Mouse (Mus musculus) myocyte (in vitro differentiated cells): ENCODE data around the gene Kcna3.

Source experiments
- CEBPB ChIP-seq: IDR thresholded peaks from 2 replicates; pipeline ENCODE4 v1.6.1; 2011; ENCODE audit warnings: mild to moderate bottlenecking, moderate library complexity; ENCODE audit not compliant: poor library complexity, insufficient read depth, severe bottlenecking
- E2F4 ChIP-seq: IDR thresholded peaks from one replicate; pipeline ENCODE4 v1.6.1; 2011; ENCODE audit warnings: mild to moderate bottlenecking, control low read depth, moderate library complexity; ENCODE audit not compliant: insufficient read depth
- MAX ChIP-seq: IDR thresholded peaks from one replicate; pipeline ENCODE4 v1.6.1; 2011; ENCODE audit warnings: low read depth, mild to moderate bottlenecking, control low read depth
- MYOD1 ChIP-seq, 3 experiments: IDR thresholded peaks; one replicate each; pipeline ENCODE4 v1.6.1; 2011; ENCODE audit warnings: control low read depth in 2 of 3, low read depth in 2 of 3, mild to moderate bottlenecking in 2 of 3, moderate library complexity in 1 of 3; ENCODE audit not compliant: insufficient read length in 2 of 3, control insufficient read depth in 1 of 3
- POLR2A ChIP-seq: IDR thresholded peaks from one replicate; pipeline ENCODE4 v1.6.1; 2011; ENCODE audit warnings: low read depth, mild to moderate bottlenecking, control low read depth, moderate library complexity; ENCODE audit not compliant: insufficient read length
- POLR2AphosphoS2 ChIP-seq: IDR thresholded peaks from one replicate; pipeline ENCODE4 v1.6.1; 2011; ENCODE audit warnings: low read depth, control low read depth; ENCODE audit not compliant: insufficient read length
- REST ChIP-seq: IDR thresholded peaks from one replicate; pipeline ENCODE4 v1.6.1; 2011; ENCODE audit warnings: mild to moderate bottlenecking, control low read depth, moderate library complexity; ENCODE audit not compliant: insufficient read depth, insufficient read length
- SRF ChIP-seq: IDR thresholded peaks from one replicate; pipeline ENCODE4 v1.6.1; 2011; ENCODE audit warnings: low read depth; ENCODE audit not compliant: control insufficient read depth, insufficient read length
- TCF12 ChIP-seq: IDR thresholded peaks from one replicate; pipeline ENCODE4 v1.6.1; 2011; ENCODE audit warnings: mild to moderate bottlenecking, control low read depth; ENCODE audit not compliant: poor library complexity, insufficient read depth, severe bottlenecking

DNA sequence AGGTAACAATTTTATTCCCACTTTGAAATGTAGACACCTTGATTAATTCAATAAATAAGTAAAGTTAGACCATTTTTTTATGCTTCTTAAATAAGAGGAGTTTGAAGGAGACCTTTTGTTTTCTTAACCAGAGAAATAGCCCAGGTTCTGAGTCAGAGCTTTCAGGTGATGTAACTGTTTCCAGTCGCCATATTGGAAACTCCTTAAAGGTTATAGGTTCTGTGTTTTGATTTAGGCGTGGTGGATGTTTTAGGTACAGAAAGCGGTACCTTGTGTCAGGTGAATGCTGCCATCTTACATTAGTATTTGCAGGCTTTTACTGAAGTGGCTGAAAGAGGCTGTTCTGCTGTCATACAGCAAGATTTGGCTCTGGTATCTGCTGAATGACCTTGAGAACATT, 4.4 kb downstream of the Kcna3 start:
- no peak for TF ChIP-seq E2F4
- no peak for TF ChIP-seq POLR2A
- TF ChIP-seq REST: no peak
- TF ChIP-seq MAX: no peak
- no peak for TF ChIP-seq POLR2AphosphoS2
- TF ChIP-seq TCF12: no peak
- TF ChIP-seq SRF: no peak
- TF ChIP-seq MYOD1 (IDR thresholded peaks at IDR 0.05; ENCODE audit: control insufficient read depth in 1 of 3, insufficient read length in 2 of 3, low read depth in 2 of 3): no peak
- TF ChIP-seq CEBPB: no peak
